Mouse (Mus musculus): Measurements from ENCODE around the gene Kif21b. TPM values are rescaled to one million over a fixed set of nuclear protein-coding genes. Genes with fewer than 3 reads are reported as not detected.

Gene Kif21b
- polyA plus RNA-seq, 1 experiment from 2014 or later: 56.4 TPM

- Histone ChIP-seq H3K4me2 (ENCODE audit: low read length) (peak overlapping the region; percentile 90), H3K9me3 (ENCODE audit: control insufficient read depth, low read length) (no peaks in the 10 kb centered on the region), H3K36me3 (ENCODE audit: control insufficient read depth, insufficient read depth, low read length) (no peaks in the 10 kb centered on the region), H3K4me1 (ENCODE audit: control insufficient read depth, insufficient read depth, low read length) (peaks cover 99% of the 10 kb centered on the region), H3K9ac (replicated peaks; ENCODE audit: low read length) (0 out of 2 replicates have a peak overlapping the region, but pooled peaks have one; percentile 2), H3K4me3 (replicated peaks; ENCODE audit: low read depth, low read length) (no peak overlapping the region), H3K27me3 (ENCODE audit: control insufficient read depth, insufficient read depth, low read length) (no peaks in the 10 kb centered on the region), H3K27ac (replicated peaks; ENCODE audit: low read depth, low read length) (peak overlapping the region; percentile 58)
- DNase-seq (no peak), ATAC-seq (ENCODE audit: low FRiP score, low TSS enrichment) (no peak)
- 32% methylated on average over 10 of the region's 10 CpGs for WGBS
Measured at GRCm38 (mm10) chr1:136138191-136138830, 7.1 kb downstream of the Kif21b start.

DNA sequence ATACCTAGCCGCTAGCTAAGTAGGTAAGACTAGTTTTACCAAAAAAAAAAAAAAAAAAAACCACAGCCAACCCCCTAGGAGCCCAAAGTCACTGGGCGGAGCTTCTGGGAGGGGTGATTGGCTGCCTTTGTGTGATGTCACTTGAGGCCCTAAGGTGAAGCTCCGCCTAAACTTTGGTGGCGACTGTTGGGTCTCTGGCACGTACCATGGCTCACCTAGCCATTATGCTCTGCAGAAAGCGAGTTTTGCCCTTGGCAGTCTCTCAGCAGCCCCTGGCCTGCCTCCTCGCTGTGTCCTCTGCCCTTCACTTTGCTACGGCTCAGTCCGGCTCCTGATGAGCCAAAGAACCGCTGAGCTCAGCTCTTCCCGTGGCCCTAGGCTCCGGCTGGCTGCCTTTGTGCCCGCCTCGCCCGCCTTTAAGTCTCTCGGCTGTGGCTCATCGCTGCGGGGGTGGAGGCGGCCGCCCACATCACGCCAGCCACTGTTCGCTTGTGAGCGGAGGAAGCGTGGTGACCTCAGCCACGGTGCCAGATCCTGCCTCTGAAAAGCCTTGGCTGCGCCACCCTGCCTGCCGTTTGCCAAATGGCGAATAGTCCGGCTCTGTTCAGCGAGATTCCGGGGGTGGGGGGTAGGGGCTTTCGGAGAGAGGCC is 8.9 kb downstream of the Kif21b start:
- H3K27me3 ChIP-seq (ENCODE audit: control insufficient read depth, insufficient read depth, low read length): no peaks in the 10 kb centered on the region
- H3K27ac ChIP-seq (replicated peaks; ENCODE audit: low read depth, low read length): peak overlapping the region; percentile 73
- peak; percentile 77 for DNase-seq
- H3K4me3 ChIP-seq (replicated peaks; ENCODE audit: low read depth, low read length): peak overlapping the region; percentile 37
- peak; percentile 35; the same call in 1 of the 2 replicates for ATAC-seq (ENCODE audit: low FRiP score, low TSS enrichment)
- peaks cover 88% of the 10 kb centered on the region for H3K4me1 ChIP-seq (ENCODE audit: control insufficient read depth, insufficient read depth, low read length)
- WGBS: 1% methylated on average over 32 of the region's 32 CpGs
- H3K9ac ChIP-seq (replicated peaks; ENCODE audit: low read length): peak overlapping the region; percentile 51
- H3K36me3 ChIP-seq (ENCODE audit: control insufficient read depth, insufficient read depth, low read length): peaks cover 9% of the 10 kb centered on the region
- H3K4me2 ChIP-seq (ENCODE audit: low read length): peak overlapping the region; percentile 72
- no peaks in the 10 kb centered on the region for H3K9me3 ChIP-seq (ENCODE audit: control insufficient read depth, low read length)

DNA sequence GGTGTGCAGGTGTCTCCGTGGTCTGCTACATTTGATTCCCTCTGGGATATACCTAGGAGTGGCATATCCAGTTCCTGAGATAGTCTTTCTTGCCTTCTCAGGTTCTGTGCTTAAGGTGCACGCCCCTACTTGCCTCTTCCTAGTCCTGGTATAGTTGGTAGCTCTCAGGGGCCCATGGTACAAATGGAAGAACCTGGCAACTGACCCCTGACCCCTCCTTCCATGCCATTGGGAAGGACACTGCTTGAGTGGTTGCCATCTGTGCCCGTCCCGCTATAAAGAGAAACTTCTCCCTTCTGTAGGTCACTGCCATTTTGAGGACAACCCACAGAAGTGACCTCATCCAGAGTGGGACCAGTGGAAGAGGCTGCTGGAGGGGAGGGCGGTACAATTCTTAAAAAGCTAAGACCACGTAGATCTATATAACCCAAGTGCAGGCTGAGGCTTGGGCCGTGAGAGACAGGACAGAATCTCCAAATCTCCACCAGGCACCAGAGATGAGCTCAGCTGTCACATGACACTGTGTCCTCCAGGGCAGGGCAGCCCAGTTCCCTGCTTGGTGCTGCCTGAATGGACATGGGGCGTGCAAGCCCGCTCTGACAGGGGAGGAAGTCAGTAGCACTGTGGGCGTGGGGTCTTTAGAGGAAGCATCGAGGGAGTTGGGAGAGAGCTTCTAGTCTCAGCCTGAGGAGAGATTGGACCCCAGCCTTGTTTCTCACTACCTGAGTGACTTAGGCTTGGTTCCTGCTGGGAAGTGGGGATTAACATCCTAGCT is 10.2 kb downstream of the Kif21b start:
- WGBS: 79% methylated on average over 11 of the region's 11 CpGs
- ATAC-seq (ENCODE audit: low FRiP score, low TSS enrichment): no peak

DNA sequence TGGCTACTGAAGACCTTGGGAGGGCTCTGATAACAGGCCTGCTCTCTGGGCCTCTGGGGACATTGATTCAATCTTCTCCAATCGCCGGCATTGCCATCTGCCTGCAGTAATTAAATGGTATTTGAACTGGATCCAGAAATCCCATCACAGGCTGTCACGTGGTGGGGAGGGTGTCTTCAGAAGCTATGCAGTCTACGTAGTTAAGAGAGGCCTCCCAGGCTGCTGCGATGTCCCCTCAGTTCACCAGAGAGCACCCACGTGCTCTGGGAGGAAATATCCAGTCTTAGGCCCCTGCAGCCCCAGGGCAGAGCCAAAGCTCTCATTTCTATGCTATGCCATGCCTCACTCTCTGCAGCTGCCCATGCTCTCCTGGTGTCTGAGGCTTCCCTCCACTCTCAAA is 11.1 kb downstream of the Kif21b start:
- Histone ChIP-seq H3K27ac (replicated peaks; ENCODE audit: low read depth, low read length) (peak overlapping the region; percentile 39; the same call in 1 of the 2 replicates), H3K9ac (replicated peaks; ENCODE audit: low read length) (no peak overlapping the region), H3K4me1 (ENCODE audit: control insufficient read depth, insufficient read depth, low read length) (peaks cover 66% of the 10 kb centered on the region), H3K4me2 (ENCODE audit: low read length) (0 out of 2 replicates have a peak overlapping the region, but pooled peaks have one; percentile 1), H3K9me3 (ENCODE audit: control insufficient read depth, low read length) (no peaks in the 10 kb centered on the region), H3K36me3 (ENCODE audit: control insufficient read depth, insufficient read depth, low read length) (peaks cover 28% of the 10 kb centered on the region), H3K4me3 (replicated peaks; ENCODE audit: low read depth, low read length) (no peak overlapping the region), H3K27me3 (ENCODE audit: control insufficient read depth, insufficient read depth, low read length) (no peaks in the 10 kb centered on the region)
- 8% methylated on average over 6 of the region's 6 CpGs for WGBS
- ATAC-seq (ENCODE audit: low FRiP score, low TSS enrichment) (peak; percentile 62), DNase-seq (peak; percentile 83)

More for the DNA sequence above, 10.2 kb downstream of the Kif21b start:
- Histone ChIP-seq H3K9ac (replicated peaks; ENCODE audit: low read length) (no peak overlapping the region; the same call in 1 of the 2 replicates), H3K4me1 (ENCODE audit: control insufficient read depth, insufficient read depth, low read length) (peaks cover 76% of the 10 kb centered on the region), H3K27me3 (ENCODE audit: control insufficient read depth, insufficient read depth, low read length) (no peaks in the 10 kb centered on the region), H3K4me3 (replicated peaks; ENCODE audit: low read depth, low read length) (no peak overlapping the region), H3K36me3 (ENCODE audit: control insufficient read depth, insufficient read depth, low read length) (peaks cover 20% of the 10 kb centered on the region), H3K27ac (replicated peaks; ENCODE audit: low read depth, low read length) (peak overlapping the region; percentile 39; the same call in 1 of the 2 replicates), H3K9me3 (ENCODE audit: control insufficient read depth, low read length) (no peaks in the 10 kb centered on the region), H3K4me2 (ENCODE audit: low read length) (no peak overlapping the region)
- no peak for DNase-seq

DNA sequence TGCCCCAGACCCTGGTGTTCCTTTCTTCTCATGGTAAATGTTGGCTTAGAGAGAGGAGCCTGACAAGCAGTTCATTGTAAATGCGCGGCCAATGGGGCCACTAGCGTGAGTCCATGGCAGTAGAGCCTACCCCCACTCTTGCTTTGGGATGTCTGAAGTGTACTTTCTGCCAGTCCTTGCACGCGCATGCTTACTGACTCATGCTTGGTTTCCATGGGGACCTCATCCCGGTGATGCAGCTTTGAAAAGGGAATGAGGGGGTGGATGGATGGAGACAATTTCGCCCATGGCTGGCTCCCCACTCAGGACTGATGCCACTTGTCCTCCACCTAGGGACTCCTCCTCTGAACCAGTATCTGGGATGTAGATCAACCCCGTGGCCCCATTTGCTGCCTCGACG is 12.3 kb downstream of the Kif21b start:
- Histone ChIP-seq H3K4me1 (ENCODE audit: control insufficient read depth, insufficient read depth, low read length) (peaks cover 54% of the 10 kb centered on the region), H3K9ac (replicated peaks; ENCODE audit: low read length) (no peak overlapping the region), H3K4me2 (ENCODE audit: low read length) (no peak overlapping the region), H3K27ac (replicated peaks; ENCODE audit: low read depth, low read length) (no peak overlapping the region), H3K36me3 (ENCODE audit: control insufficient read depth, insufficient read depth, low read length) (peaks cover 39% of the 10 kb centered on the region), H3K27me3 (ENCODE audit: control insufficient read depth, insufficient read depth, low read length) (no peaks in the 10 kb centered on the region), H3K9me3 (ENCODE audit: control insufficient read depth, low read length) (no peaks in the 10 kb centered on the region), H3K4me3 (replicated peaks; ENCODE audit: low read depth, low read length) (no peak overlapping the region)
- 46% methylated on average over 10 of the region's 10 CpGs for WGBS
- ATAC-seq (ENCODE audit: low FRiP score, low TSS enrichment) (no peak), DNase-seq (peak; percentile 39)

DNA sequence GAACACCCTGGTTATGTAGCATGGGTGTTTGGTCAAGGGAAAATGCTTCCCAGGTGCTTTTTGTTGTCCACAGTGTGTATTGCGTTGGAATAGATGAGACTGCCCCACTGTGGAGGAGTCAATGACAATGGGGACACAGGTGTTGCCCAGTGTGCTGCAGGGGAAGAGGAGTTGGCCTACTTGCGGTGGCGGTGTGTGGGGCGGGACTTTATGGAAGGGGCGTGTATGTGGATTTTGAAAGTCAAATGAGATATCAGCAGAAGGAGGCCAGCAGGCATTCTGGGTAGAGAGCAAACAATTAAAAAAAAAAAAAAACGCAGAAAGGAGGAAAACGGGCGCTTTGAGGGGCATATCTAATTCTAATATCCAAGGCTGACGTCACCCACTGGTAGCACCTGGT is 18.5 kb downstream of the Kif21b start:
- ATAC-seq (ENCODE audit: low FRiP score, low TSS enrichment) (no peak), DNase-seq (no peak)
- Histone ChIP-seq H3K4me3 (replicated peaks; ENCODE audit: low read depth, low read length) (no peak overlapping the region), H3K4me1 (ENCODE audit: control insufficient read depth, insufficient read depth, low read length) (no peaks in the 10 kb centered on the region), H3K27me3 (ENCODE audit: control insufficient read depth, insufficient read depth, low read length) (no peaks in the 10 kb centered on the region), H3K9me3 (ENCODE audit: control insufficient read depth, low read length) (no peaks in the 10 kb centered on the region), H3K27ac (replicated peaks; ENCODE audit: low read depth, low read length) (no peak overlapping the region), H3K36me3 (ENCODE audit: control insufficient read depth, insufficient read depth, low read length) (peaks cover 97% of the 10 kb centered on the region), H3K4me2 (ENCODE audit: low read length) (no peak overlapping the region), H3K9ac (replicated peaks; ENCODE audit: low read length) (no peak overlapping the region)
- 81% methylated on average over 9 of the region's 9 CpGs for WGBS

GRCm38 (mm10) chr1:136151371-136151770 is 20.2 kb downstream of the Kif21b start:
- WGBS: 94% methylated on average over 8 of the region's 8 CpGs
- ATAC-seq (ENCODE audit: low FRiP score, low TSS enrichment): no peak
- H3K27ac ChIP-seq (replicated peaks; ENCODE audit: low read depth, low read length): no peak overlapping the region
- H3K9ac ChIP-seq (replicated peaks; ENCODE audit: low read length): no peak overlapping the region
- H3K9me3 ChIP-seq (ENCODE audit: control insufficient read depth, low read length): no peaks in the 10 kb centered on the region
- DNase-seq: no peak
- no peak overlapping the region for H3K4me2 ChIP-seq (ENCODE audit: low read length)
- no peaks in the 10 kb centered on the region for H3K27me3 ChIP-seq (ENCODE audit: control insufficient read depth, insufficient read depth, low read length)
- H3K36me3 ChIP-seq (ENCODE audit: control insufficient read depth, insufficient read depth, low read length): peaks cover 98% of the 10 kb centered on the region
- H3K4me1 ChIP-seq (ENCODE audit: control insufficient read depth, insufficient read depth, low read length): no peaks in the 10 kb centered on the region
- H3K4me3 ChIP-seq (replicated peaks; ENCODE audit: low read depth, low read length): no peak overlapping the region

GRCm38 (mm10) chr1:136156304-136156703 is 25.1 kb downstream of the Kif21b start:
- Histone ChIP-seq H3K4me2 (ENCODE audit: low read length) (no peak overlapping the region), H3K36me3 (ENCODE audit: control insufficient read depth, insufficient read depth, low read length) (peaks cover 98% of the 10 kb centered on the region), H3K27ac (replicated peaks; ENCODE audit: low read depth, low read length) (no peak overlapping the region), H3K9me3 (ENCODE audit: control insufficient read depth, low read length) (no peaks in the 10 kb centered on the region), H3K4me1 (ENCODE audit: control insufficient read depth, insufficient read depth, low read length) (no peaks in the 10 kb centered on the region), H3K27me3 (ENCODE audit: control insufficient read depth, insufficient read depth, low read length) (no peaks in the 10 kb centered on the region), H3K4me3 (replicated peaks; ENCODE audit: low read depth, low read length) (no peak overlapping the region), H3K9ac (replicated peaks; ENCODE audit: low read length) (no peak overlapping the region)
- ATAC-seq (ENCODE audit: low FRiP score, low TSS enrichment) (no peak), DNase-seq (no peak)
- 97% methylated on average over 4 of the region's 4 CpGs for WGBS

All from midbrain, embryonic 14.5 days (tissue).